Mouse (Mus musculus) hindbrain, embryonic 13.5 days (tissue): Measurements from ENCODE around the gene Nutm1. TPM values are rescaled to one million over a fixed set of nuclear protein-coding genes. Genes with fewer than 3 reads are reported as not detected.
A peak's percentile ranks its signal among the peaks of the same experiment; 100 is the strongest.

ENCODE experiments used
- ATAC-seq: fragments of 200-750 bp; cut with Nextera tagmentation; 2 replicates; pipeline ENCODE4 v1.8.0; 2017; ENCODE audit warnings: moderate TSS enrichment; ENCODE audit not compliant: low FRiP score
- H3K27ac ChIP-seq: fragments of 300-500 bp; sonication (generic); 2 replicates; pipeline ENCODE4 v1.5.1; 2015; ENCODE audit warnings: inconsistent platforms, mild to moderate bottlenecking, moderate library complexity
- H3K27me3 ChIP-seq: fragments of 300-500 bp; sonication (generic); 2 replicates; pipeline ENCODE4 v1.6.1; 2015; ENCODE audit warnings: mild to moderate bottlenecking, inconsistent platforms
- H3K36me3 ChIP-seq: fragments of 300-500 bp; sonication (generic); 2 replicates; pipeline ENCODE4 v1.6.1; 2015; ENCODE audit warnings: mild to moderate bottlenecking, inconsistent platforms
- H3K4me1 ChIP-seq: fragments of 300-500 bp; sonication (generic); replicated peaks from 2 replicates; pipeline ENCODE4 v1.6.1; 2015; ENCODE audit warnings: inconsistent platforms
- H3K4me2 ChIP-seq: fragments of 300-500 bp; sonication (generic); 2 replicates; pipeline ENCODE4 v1.6.1; 2015; ENCODE audit warnings: inconsistent platforms, mild to moderate bottlenecking, moderate library complexity
- H3K4me3 ChIP-seq: fragments of 300-500 bp; sonication (generic); 2 replicates; pipeline ENCODE4 v1.5.1; 2015; ENCODE audit warnings: mild to moderate bottlenecking, inconsistent platforms
- H3K9ac ChIP-seq: fragments of 300-500 bp; sonication (generic); 2 replicates; pipeline ENCODE4 v1.6.1; 2015; ENCODE audit warnings: mild to moderate bottlenecking, inconsistent platforms
- H3K9me3 ChIP-seq: fragments of 300-500 bp; sonication (generic); 2 replicates; pipeline ENCODE4 v1.6.1; 2016; ENCODE audit warnings: inconsistent platforms
- WGBS: fragments of 180-500 bp; shearing (Covaris S2); methylation state at CpG from one replicate; pipeline ENCODE4 v1.1.7; 2015; 5-methylcytosine and 5-hydroxymethylcytosine counted together
- polyA plus RNA-seq: library from polyadenylated mRNA; unstranded; fragments of >200 nt; fragmentation: Nextera tagmentation; extraction: Ambion mirVana; gene quantifications from 2 replicates; pipeline ENCODE4 v1.2.1, GENCODE M21; 2015

The Nutm1 gene
- polyA plus RNA-seq, 1 experiment from 2014 or later = 0.05 TPM

- no peaks in the 10 kb centered on the region for H3K4me1 ChIP-seq
- H3K4me3 ChIP-seq = no peak overlapping the region
- no peak overlapping the region for H3K4me2 ChIP-seq
- no peaks in the 10 kb centered on the region for H3K9me3 ChIP-seq
- 93% methylated on average over 5 of the region's 5 CpGs for WGBS
- no peak for ATAC-seq
- H3K27me3 ChIP-seq = no peaks in the 10 kb centered on the region
- no peak overlapping the region for H3K9ac ChIP-seq
- H3K27ac ChIP-seq = no peak overlapping the region
- no peaks in the 10 kb centered on the region for H3K36me3 ChIP-seq
Observed at GRCm38 (mm10) chr2:112220880-112221279, 38.2 kb downstream of the Nutm1 start.

- H3K4me3 ChIP-seq = no peak overlapping the region
- H3K9me3 ChIP-seq = no peaks in the 10 kb centered on the region
- H3K27ac ChIP-seq = no peak overlapping the region
- H3K4me1 ChIP-seq = no peaks in the 10 kb centered on the region
- H3K27me3 ChIP-seq = no peaks in the 10 kb centered on the region
- ATAC-seq = no peak
- H3K9ac ChIP-seq = no peak overlapping the region
- 87% methylated on average over 6 of the region's 6 CpGs for WGBS
- no peaks in the 10 kb centered on the region for H3K36me3 ChIP-seq
- no peak overlapping the region for H3K4me2 ChIP-seq
Observed at GRCm38 (mm10) chr2:112217614-112218013, 41.5 kb downstream of the Nutm1 start.

GRCm38 (mm10) chr2:112215977-112216376 is 43.1 kb downstream of the Nutm1 start:
- no peaks in the 10 kb centered on the region for H3K9me3 ChIP-seq
- 0 out of 2 replicates have a peak, but pooled peaks have one; percentile 66 for ATAC-seq
- 0% methylated on average over 1 of the region's 1 CpGs for WGBS

GRCm38 (mm10) chr2:112210699-112211098 is 48.4 kb downstream of the Nutm1 start:
- no peaks in the 10 kb centered on the region for H3K27me3 ChIP-seq
- H3K4me3 ChIP-seq = no peak overlapping the region
- 85% methylated on average over 2 of the region's 2 CpGs for WGBS
- no peak for ATAC-seq
- no peak overlapping the region for H3K4me2 ChIP-seq
- no peaks in the 10 kb centered on the region for H3K4me1 ChIP-seq
- no peak overlapping the region for H3K9ac ChIP-seq
- H3K9me3 ChIP-seq = no peaks in the 10 kb centered on the region
- no peaks in the 10 kb centered on the region for H3K36me3 ChIP-seq
- no peak overlapping the region; the same call in 1 of the 2 replicates for H3K27ac ChIP-seq

More at GRCm38 (mm10) chr2:112215977-112216376, 43.1 kb downstream of the Nutm1 start:
- Histone ChIP-seq H3K4me2 (no peak overlapping the region), H3K9ac (no peak overlapping the region), H3K27me3 (no peaks in the 10 kb centered on the region), H3K4me1 (no peaks in the 10 kb centered on the region), H3K4me3 (no peak overlapping the region), H3K36me3 (no peaks in the 10 kb centered on the region), H3K27ac (no peak overlapping the region)

- ATAC-seq = peak; percentile 82
- Histone ChIP-seq H3K27ac (no peak overlapping the region), H3K9me3 (no peaks in the 10 kb centered on the region)
Observed at GRCm38 (mm10) chr2:112210142-112210541, 48.9 kb downstream of the Nutm1 start.

GRCm38 (mm10) chr2:112203056-112203455 is 56.0 kb downstream of the Nutm1 start:
- no peaks in the 10 kb centered on the region for H3K9me3 ChIP-seq
- H3K36me3 ChIP-seq = no peaks in the 10 kb centered on the region
- H3K27me3 ChIP-seq = no peaks in the 10 kb centered on the region
- no peak for ATAC-seq
- H3K9ac ChIP-seq = no peak overlapping the region
- no peak overlapping the region for H3K4me3 ChIP-seq
- WGBS = 76% methylated on average over 6 of the region's 6 CpGs
- H3K4me1 ChIP-seq = no peaks in the 10 kb centered on the region
- H3K4me2 ChIP-seq = no peak overlapping the region
- no peak overlapping the region for H3K27ac ChIP-seq

More at GRCm38 (mm10) chr2:112210142-112210541, 48.9 kb downstream of the Nutm1 start:
- Histone ChIP-seq H3K4me3 (no peak overlapping the region), H3K4me1 (no peaks in the 10 kb centered on the region), H3K36me3 (no peaks in the 10 kb centered on the region), H3K4me2 (no peak overlapping the region), H3K9ac (no peak overlapping the region), H3K27me3 (no peaks in the 10 kb centered on the region)
- WGBS = 69% methylated on average over 6 of the region's 6 CpGs

Other genes with a start within 250 kb of the Nutm1 start
- gene Olfr1310, start 246.6 kb downstream of the Nutm1 start, polyA plus RNA-seq = not detected in 2 replicates
- gene Olfr1311, start 234.9 kb downstream of the Nutm1 start, polyA plus RNA-seq = not detected in 2 replicates
- not detected in 2 replicates for gene Olfr1312, start 209.1 kb downstream of the Nutm1 start, polyA plus RNA-seq
- gene Olfr1313, start 181.4 kb downstream of the Nutm1 start, polyA plus RNA-seq = not detected in 2 replicates
- not detected in 2 replicates for gene Olfr1314, start 162.5 kb downstream of the Nutm1 start, polyA plus RNA-seq
- gene Olfr1315-ps1, start 143.9 kb downstream of the Nutm1 start, polyA plus RNA-seq = not detected in 2 replicates
- gene Olfr1316, start 124.3 kb downstream of the Nutm1 start, polyA plus RNA-seq = not detected in 2 replicates
- gene Olfr1317, start 119.0 kb downstream of the Nutm1 start, polyA plus RNA-seq = not detected in 2 replicates
- not detected in 2 replicates for gene Olfr1318, start 105.1 kb downstream of the Nutm1 start, polyA plus RNA-seq
- gene Lpcat4, start 19.8 kb downstream of the Nutm1 start, polyA plus RNA-seq = 14.9 and 15.5 TPM in 2 replicates
- 154 and 160 TPM in 2 replicates for gene Nop10, start 2.6 kb upstream of the Nutm1 start, polyA plus RNA-seq
- gene Slc12a6, start 6.5 kb upstream of the Nutm1 start, polyA plus RNA-seq = 16.5 and 17.2 TPM in 2 replicates
- not detected in 2 replicates for gene Gm21985, start 7.0 kb upstream of the Nutm1 start, polyA plus RNA-seq
- 164 and 168 TPM in 2 replicates for gene Emc4, start 108.7 kb upstream of the Nutm1 start, polyA plus RNA-seq
- gene Katnbl1, start 119.9 kb upstream of the Nutm1 start, polyA plus RNA-seq = 36.9 and 37.1 TPM in 2 replicates
- 18.4 and 19.2 TPM in 2 replicates for gene Emc7, start 195.7 kb upstream of the Nutm1 start, polyA plus RNA-seq
- 0.48 and 0.68 TPM in 2 replicates for gene Chrm5, start 221.5 kb upstream of the Nutm1 start, polyA plus RNA-seq
- gene Aven, start 233.7 kb upstream of the Nutm1 start, polyA plus RNA-seq = 3.1 and 4.4 TPM in 2 replicates